In the genomic region with DNA sequence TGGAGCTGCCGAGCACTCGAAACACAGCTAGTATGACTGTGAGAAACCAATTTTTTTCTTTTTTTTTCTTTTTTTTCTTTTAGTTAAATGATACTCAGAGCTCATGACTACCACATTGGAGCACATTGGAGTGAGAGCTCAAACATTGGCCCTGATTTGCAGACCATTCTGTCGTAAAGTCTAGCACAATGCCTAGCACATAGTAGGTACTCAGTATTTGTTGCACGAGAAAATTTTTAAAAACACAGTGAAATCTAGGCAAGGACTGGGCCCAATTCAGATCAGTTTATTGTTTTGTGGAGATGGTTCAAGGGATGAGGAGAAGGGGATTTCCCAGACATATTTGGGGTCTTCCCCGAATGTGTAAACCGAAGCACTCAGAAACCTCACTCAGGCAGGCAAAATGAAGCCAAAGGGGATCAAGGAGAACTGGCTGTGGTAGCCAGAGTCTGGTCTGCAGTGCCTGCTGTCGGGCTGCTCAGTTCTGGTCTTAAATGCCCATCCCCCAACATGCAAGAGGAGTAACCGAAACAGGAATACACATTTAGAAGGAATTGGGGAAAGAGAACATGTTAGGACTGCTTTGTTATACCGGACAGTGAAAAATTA, we compare ENCODE assay signal across 26 mouse cellular contexts.
DNase-seq lines count a peak whose midpoint lies in the region; ATAC-seq and TF ChIP-seq lines count a peak whose summit lies in the region.
"Had no signal": no experiment of that assay in that cellular context is flagged by ENCODE, and none has a peak within 500 bp of the region (broad histone marks: within the 10 kb centered on the region; RNA-seq: fewer than 3 reads in every experiment).

No protein-coding gene starts in this region.

- no peak overlapping the region for H3K9ac ChIP-seq in hindbrain, embryonic 11.5 days (ENCODE audit: low read depth, low read length)
- no peak overlapping the region for H3K9ac ChIP-seq in hindbrain, postnatal 0 days (replicated peaks; ENCODE audit: low read length)
- H3K9ac ChIP-seq in midbrain, embryonic 11.5 days (ENCODE audit: low read length) = peak overlapping the region; percentile 17; the same call in 1 of the 2 replicates
- no peak overlapping the region for H3K9ac ChIP-seq in midbrain, embryonic 13.5 days (replicated peaks)
- H3K9ac ChIP-seq in neural tube, embryonic 14.5 days (replicated peaks; ENCODE audit: low read depth, low read length) = no peak overlapping the region
- H3K9ac ChIP-seq in heart, embryonic 12.5 days = no peak overlapping the region
- H3K9ac ChIP-seq: embryonic facial prominence, embryonic 12.5 days; heart, embryonic 13.5 days; liver, embryonic 12.5 days; liver, postnatal 0 days had no signal

- no peak for DNase-seq in hindbrain, embryonic 11.5 days (ENCODE audit: low spot score)
- no peak for DNase-seq in hindbrain, postnatal 0 days (ENCODE audit: low spot score)
- DNase-seq in midbrain, embryonic 11.5 days (ENCODE audit: low spot score, missing footprints) = peak; percentile 53
- DNase-seq in embryonic facial prominence, embryonic 10.5 days (ENCODE audit: low spot score) = no peak
- no peak for DNase-seq in adrenal gland, postnatal 36 days
- DNase-seq: adrenal gland, postnatal 14 days; cerebellum, adult 2 months; cerebellum, postnatal 36 days; heart, adult 2 months; heart, postnatal 10 days; kidney, adult 9 months; kidney, postnatal 14 days; liver, postnatal 0 days; lung, postnatal 36 days; right cerebral cortex, adult 18-20 months; spleen, adult 18-20 months; thymus, postnatal 14 days had no signal

- peaks cover 19% of the 10 kb centered on the region; the same call in 1 of the 2 replicates for H3K4me1 ChIP-seq in hindbrain, embryonic 11.5 days (replicated peaks; ENCODE audit: control insufficient read depth, insufficient read depth, low read length)
- peaks cover 33% of the 10 kb centered on the region for H3K4me1 ChIP-seq in hindbrain, postnatal 0 days (ENCODE audit: insufficient read depth, low read length)
- peaks cover 40% of the 10 kb centered on the region for H3K4me1 ChIP-seq in midbrain, embryonic 11.5 days (ENCODE audit: control insufficient read depth, insufficient read depth, low read length)
- H3K4me1 ChIP-seq in midbrain, embryonic 13.5 days (replicated peaks) = peaks cover 62% of the 10 kb centered on the region
- H3K4me1 ChIP-seq in embryonic facial prominence, embryonic 10.5 days = peaks cover 73% of the 10 kb centered on the region
- peaks cover 42% of the 10 kb centered on the region for H3K4me1 ChIP-seq in neural tube, embryonic 14.5 days (ENCODE audit: control insufficient read depth, insufficient read depth, low read length)
- peaks cover 55% of the 10 kb centered on the region for H3K4me1 ChIP-seq in heart, embryonic 12.5 days (replicated peaks)

- no peak for ATAC-seq in hindbrain, embryonic 11.5 days (ENCODE audit: low FRiP score)
- ATAC-seq in hindbrain, postnatal 0 days = no peak
- ATAC-seq in midbrain, embryonic 11.5 days (ENCODE audit: low FRiP score) = no peak
- no peak for ATAC-seq in midbrain, embryonic 13.5 days
- ATAC-seq in neural tube, embryonic 14.5 days (ENCODE audit: low read depth) = no peak
- no peak for ATAC-seq in heart, embryonic 12.5 days (ENCODE audit: insufficient number of reproducible peaks, low FRiP score)
- ATAC-seq: forebrain, embryonic 16.5 days; intestine, postnatal 0 days; liver, embryonic 12.5 days; liver, postnatal 0 days had no signal

- TF ChIP-seq CTCF in hindbrain, postnatal 0 days (IDR thresholded peaks at IDR 0.05; ENCODE audit: low read depth) = no peak

- no peaks in the 10 kb centered on the region for H3K36me3 ChIP-seq in hindbrain, embryonic 11.5 days (ENCODE audit: control insufficient read depth, insufficient read depth, low read length)
- H3K36me3 ChIP-seq in hindbrain, postnatal 0 days (ENCODE audit: insufficient read depth, low read length) = no peaks in the 10 kb centered on the region
- H3K36me3 ChIP-seq in midbrain, embryonic 11.5 days (ENCODE audit: control insufficient read depth, insufficient read depth, low read length) = no peaks in the 10 kb centered on the region
- no peaks in the 10 kb centered on the region for H3K36me3 ChIP-seq in midbrain, embryonic 13.5 days
- H3K36me3 ChIP-seq in embryonic facial prominence, embryonic 10.5 days (replicated peaks) = no peaks in the 10 kb centered on the region
- no peaks in the 10 kb centered on the region for H3K36me3 ChIP-seq in neural tube, embryonic 14.5 days (ENCODE audit: control insufficient read depth, insufficient read depth, low read length)
- no peaks in the 10 kb centered on the region for H3K36me3 ChIP-seq in heart, embryonic 12.5 days
- H3K36me3 ChIP-seq: embryonic facial prominence, embryonic 12.5 days; heart, embryonic 13.5 days; liver, embryonic 12.5 days had no signal

- no peak overlapping the region for H3K4me3 ChIP-seq in hindbrain, embryonic 11.5 days (ENCODE audit: low read depth, low read length)
- no peak overlapping the region for H3K4me3 ChIP-seq in hindbrain, postnatal 0 days (ENCODE audit: low read length)
- no peak overlapping the region for H3K4me3 ChIP-seq in midbrain, embryonic 11.5 days (ENCODE audit: low read depth, low read length)
- no peak overlapping the region for H3K4me3 ChIP-seq in midbrain, embryonic 13.5 days (replicated peaks)
- H3K4me3 ChIP-seq in embryonic facial prominence, embryonic 10.5 days = no peak overlapping the region
- no peak overlapping the region for H3K4me3 ChIP-seq in neural tube, embryonic 14.5 days (ENCODE audit: low read depth, low read length)
- no peak overlapping the region for H3K4me3 ChIP-seq in heart, embryonic 12.5 days
- H3K4me3 ChIP-seq: embryonic facial prominence, embryonic 12.5 days; heart, adult 2 months; heart, embryonic 13.5 days; liver, embryonic 12.5 days; megakaryocyte, embryonic 14.5 days had no signal

- 71% methylated on average over 9 of the region's 9 CpGs for WGBS in hindbrain, embryonic 11.5 days
- WGBS in hindbrain, postnatal 0 days = 60% methylated on average over 9 of the region's 9 CpGs
- 75% methylated on average over 9 of the region's 9 CpGs for WGBS in midbrain, embryonic 11.5 days
- WGBS in midbrain, embryonic 13.5 days = 63% methylated on average over 9 of the region's 9 CpGs
- WGBS in embryonic facial prominence, embryonic 10.5 days = 71% methylated on average over 9 of the region's 9 CpGs
- 71% methylated on average over 9 of the region's 9 CpGs for WGBS in neural tube, embryonic 14.5 days
- 74% methylated on average over 9 of the region's 9 CpGs for WGBS in heart, embryonic 12.5 days

- H3K4me2 ChIP-seq in hindbrain, embryonic 11.5 days (replicated peaks; ENCODE audit: low read depth, low read length) = no peak overlapping the region
- no peak overlapping the region for H3K4me2 ChIP-seq in hindbrain, postnatal 0 days (ENCODE audit: low read depth, low read length)
- no peak overlapping the region for H3K4me2 ChIP-seq in midbrain, embryonic 11.5 days
- H3K4me2 ChIP-seq in midbrain, embryonic 13.5 days (replicated peaks) = no peak overlapping the region
- H3K4me2 ChIP-seq in neural tube, embryonic 14.5 days (ENCODE audit: low read depth, low read length) = no peak overlapping the region
- H3K4me2 ChIP-seq in heart, embryonic 12.5 days = no peak overlapping the region
- H3K4me2 ChIP-seq: embryonic facial prominence, embryonic 12.5 days; heart, embryonic 13.5 days; liver, embryonic 12.5 days had no signal

- no peaks in the 10 kb centered on the region for H3K9me3 ChIP-seq in hindbrain, embryonic 11.5 days (ENCODE audit: control insufficient read depth, low read length)
- no peaks in the 10 kb centered on the region for H3K9me3 ChIP-seq in hindbrain, postnatal 0 days (ENCODE audit: low read length)
- no peaks in the 10 kb centered on the region for H3K9me3 ChIP-seq in midbrain, embryonic 11.5 days (ENCODE audit: control insufficient read depth, low read length)
- H3K9me3 ChIP-seq in midbrain, embryonic 13.5 days = no peaks in the 10 kb centered on the region
- H3K9me3 ChIP-seq in embryonic facial prominence, embryonic 10.5 days = no peaks in the 10 kb centered on the region
- H3K9me3 ChIP-seq in neural tube, embryonic 14.5 days (ENCODE audit: control insufficient read depth, low read length) = no peaks in the 10 kb centered on the region
- no peaks in the 10 kb centered on the region for H3K9me3 ChIP-seq in heart, embryonic 12.5 days (replicated peaks)
- H3K9me3 ChIP-seq: embryonic facial prominence, embryonic 12.5 days; heart, embryonic 13.5 days; liver, embryonic 12.5 days; megakaryocyte, embryonic 14.5 days had no signal

- no peaks in the 10 kb centered on the region for H3K27me3 ChIP-seq in hindbrain, embryonic 11.5 days (ENCODE audit: control insufficient read depth, insufficient read depth, low read length)
- no peaks in the 10 kb centered on the region for H3K27me3 ChIP-seq in hindbrain, postnatal 0 days (ENCODE audit: insufficient read depth, low read length)
- H3K27me3 ChIP-seq in midbrain, embryonic 11.5 days (ENCODE audit: control insufficient read depth, insufficient read depth, low read length) = no peaks in the 10 kb centered on the region
- H3K27me3 ChIP-seq in midbrain, embryonic 13.5 days = no peaks in the 10 kb centered on the region
- no peaks in the 10 kb centered on the region for H3K27me3 ChIP-seq in embryonic facial prominence, embryonic 10.5 days (replicated peaks; ENCODE audit: low read depth, poor library complexity, severe bottlenecking)
- H3K27me3 ChIP-seq in neural tube, embryonic 14.5 days (ENCODE audit: control insufficient read depth, insufficient read depth, low read length) = no peaks in the 10 kb centered on the region
- H3K27me3 ChIP-seq in heart, embryonic 12.5 days (replicated peaks) = no peaks in the 10 kb centered on the region
- H3K27me3 ChIP-seq: embryonic facial prominence, embryonic 12.5 days; heart, embryonic 13.5 days; liver, embryonic 12.5 days had no signal

- H3K27ac ChIP-seq in hindbrain, embryonic 11.5 days (ENCODE audit: low read depth, low read length) = 0 out of 2 replicates have a peak overlapping the region, but pooled peaks have one; percentile 17
- no peak overlapping the region for H3K27ac ChIP-seq in hindbrain, postnatal 0 days
- H3K27ac ChIP-seq in midbrain, embryonic 11.5 days (ENCODE audit: low read depth, low read length) = no peak overlapping the region
- H3K27ac ChIP-seq in midbrain, embryonic 13.5 days = no peak overlapping the region
- H3K27ac ChIP-seq in embryonic facial prominence, embryonic 10.5 days (replicated peaks) = peak overlapping the region; percentile 44; the same call in 1 of the 2 replicates
- H3K27ac ChIP-seq in neural tube, embryonic 14.5 days (ENCODE audit: low read depth, low read length) = 0 out of 2 replicates have a peak overlapping the region, but pooled peaks have one; percentile 12
- no peak overlapping the region for H3K27ac ChIP-seq in heart, embryonic 12.5 days (ENCODE audit: poor library complexity, severe bottlenecking)
- H3K27ac ChIP-seq: embryonic facial prominence, embryonic 12.5 days; heart, adult 2 months; heart, embryonic 13.5 days; liver, embryonic 12.5 days had no signal

Comparison
In these comparisons a context has a peak if more than half of its experiments do, and no peak if none do; other contexts are left out.
1. H3K27ac ChIP-seq: peak in hindbrain, embryonic 11.5 days (single experiment), embryonic facial prominence, embryonic 10.5 days (single experiment) and neural tube, embryonic 14.5 days (single experiment); none in hindbrain, postnatal 0 days (single experiment), midbrain, embryonic 11.5 days (single experiment), midbrain, embryonic 13.5 days (single experiment) and heart, embryonic 12.5 days (single experiment).